Mouse (Mus musculus): ENCODE data around the gene Trappc3l. TPM values are rescaled to one million over a fixed set of nuclear protein-coding genes. Genes with fewer than 3 reads are reported as not detected.

The Trappc3l gene
- total RNA-seq, 4 experiments from 2014 or later = not detected

Other genes starting within 250 kb of the Trappc3l start
- not detected for gene Sult3a1, start 179.9 kb upstream of the Trappc3l start, total RNA-seq (2022)
- gene Rsph4a, start 132.5 kb upstream of the Trappc3l start, total RNA-seq (2022) = 1 to 10 TPM; 4.4 to 6.5 (median 5.9) TPM
- 10 to 100 TPM; 15.7 to 23.6 (median 17.9) TPM for gene Zup1, start 86.3 kb upstream of the Trappc3l start, total RNA-seq (2022)
- 100 to 1,000 TPM in 2 of 4 experiments, 10 to 100 TPM in 2; 91.2 to 114 (median 99.7) TPM for gene Rwdd1, start 18.0 kb upstream of the Trappc3l start, total RNA-seq (2022)
- under 1 TPM in 1 of 4 experiments, not detected in 3; 0.17 TPM for gene Calhm4, start 6.7 kb downstream of the Trappc3l start, total RNA-seq (2022)
- gene Calhm5, start 58.9 kb downstream of the Trappc3l start, total RNA-seq (2022) = 1 to 10 TPM; 3.1 to 5.3 (median 3.9) TPM
- 1 to 10 TPM in 2 of 4 experiments, under 1 TPM in 1, not detected in 1; 0.43 to 1.1 (median 1.0) TPM for gene Calhm6, start 90.4 kb downstream of the Trappc3l start, total RNA-seq (2022)
- gene Dse, start 170.1 kb downstream of the Trappc3l start, total RNA-seq (2022) = 10 to 100 TPM in 1 of 4 experiments, 1 to 10 TPM in 3; 8.0 to 10.5 (median 8.3) TPM
- 100 to 1,000 TPM; 158 to 178 (median 166) TPM for gene Tspyl1, start 244.6 kb downstream of the Trappc3l start, total RNA-seq (2022)